Mouse (Mus musculus) myocyte (in vitro differentiated cells): ENCODE data around the gene Kitl. TPM values are rescaled to one million over a fixed set of nuclear protein-coding genes. Genes with fewer than 3 reads are reported as not detected.

Source experiments
- H3K27me3 ChIP-seq: one replicate; pipeline ENCODE4 v1.6.1; 2011; ENCODE audit not compliant: control insufficient read depth, insufficient read depth, insufficient read length
- H3K36me3 ChIP-seq: one replicate; pipeline ENCODE4 v1.6.1; 2011; ENCODE audit not compliant: control insufficient read depth, insufficient read depth
- H3K4me2 ChIP-seq: one replicate; pipeline ENCODE4 v1.6.1; 2011; ENCODE audit warnings: low read depth, control low read depth
- H3K4me3 ChIP-seq: one replicate; pipeline ENCODE4 v1.5.1; 2011; ENCODE audit warnings: mild to moderate bottlenecking, control low read depth, moderate library complexity
- H3K79me2 ChIP-seq: one replicate; pipeline ENCODE4 v1.6.1; 2011; ENCODE audit not compliant: control insufficient read depth, insufficient read depth
- H3ac ChIP-seq: one replicate; pipeline ENCODE4 v1.6.1; 2011; ENCODE audit not compliant: control insufficient read depth, insufficient read length
- CEBPB ChIP-seq: IDR thresholded peaks from 2 replicates; pipeline ENCODE4 v1.6.1; 2011; ENCODE audit warnings: mild to moderate bottlenecking, moderate library complexity; ENCODE audit not compliant: poor library complexity, insufficient read depth, severe bottlenecking
- E2F4 ChIP-seq: IDR thresholded peaks from one replicate; pipeline ENCODE4 v1.6.1; 2011; ENCODE audit warnings: mild to moderate bottlenecking, control low read depth, moderate library complexity; ENCODE audit not compliant: insufficient read depth
- MAX ChIP-seq: IDR thresholded peaks from one replicate; pipeline ENCODE4 v1.6.1; 2011; ENCODE audit warnings: low read depth, mild to moderate bottlenecking, control low read depth
- MYOD1 ChIP-seq, 3 experiments: IDR thresholded peaks; one replicate each; pipeline ENCODE4 v1.6.1; 2011; ENCODE audit warnings: control low read depth in 2 of 3, low read depth in 2 of 3, mild to moderate bottlenecking in 2 of 3, moderate library complexity in 1 of 3; ENCODE audit not compliant: insufficient read length in 2 of 3, control insufficient read depth in 1 of 3
- MYOG ChIP-seq, 3 experiments: IDR thresholded peaks; one replicate each; pipeline ENCODE4 v1.6.1; 2011; ENCODE audit warnings: control low read depth in 2 of 3, low read depth in 2 of 3, mild to moderate bottlenecking in 2 of 3; ENCODE audit not compliant: insufficient read length in 2 of 3, control insufficient read depth in 1 of 3, insufficient read depth in 1 of 3
- POLR2A ChIP-seq: IDR thresholded peaks from one replicate; pipeline ENCODE4 v1.6.1; 2011; ENCODE audit warnings: low read depth, mild to moderate bottlenecking, control low read depth, moderate library complexity; ENCODE audit not compliant: insufficient read length
- POLR2AphosphoS2 ChIP-seq: IDR thresholded peaks from one replicate; pipeline ENCODE4 v1.6.1; 2011; ENCODE audit warnings: low read depth, control low read depth; ENCODE audit not compliant: insufficient read length
- REST ChIP-seq: IDR thresholded peaks from one replicate; pipeline ENCODE4 v1.6.1; 2011; ENCODE audit warnings: mild to moderate bottlenecking, control low read depth, moderate library complexity; ENCODE audit not compliant: insufficient read depth, insufficient read length
- SRF ChIP-seq: IDR thresholded peaks from one replicate; pipeline ENCODE4 v1.6.1; 2011; ENCODE audit warnings: low read depth; ENCODE audit not compliant: control insufficient read depth, insufficient read length
- TCF12 ChIP-seq: IDR thresholded peaks from one replicate; pipeline ENCODE4 v1.6.1; 2011; ENCODE audit warnings: mild to moderate bottlenecking, control low read depth; ENCODE audit not compliant: poor library complexity, insufficient read depth, severe bottlenecking
- TCF3 ChIP-seq: IDR thresholded peaks from one replicate; pipeline ENCODE4 v1.6.1; 2011; ENCODE audit warnings: low read depth, control low read depth; ENCODE audit not compliant: insufficient read length
- USF1 ChIP-seq: IDR thresholded peaks from one replicate; pipeline ENCODE4 v1.6.1; 2011; ENCODE audit warnings: low read depth, mild to moderate bottlenecking, control low read depth, moderate library complexity
- polyA plus RNA-seq: library from polyadenylated mRNA; unstranded; fragments of >200 nt; fragmentation: generic; extraction: Trizol; gene quantifications from one replicate; pipeline ENCODE4 v1.2.1, GENCODE M21; 2012; ENCODE audit warnings: missing spikeins

Kitl gene
- polyA plus RNA-seq, 1 experiment, result 1.6 TPM

GRCm38 (mm10) chr10:100010291-100010690, 5.1 kb upstream of the Kitl start:
- no peaks in the 10 kb centered on the region for H3K27me3 ChIP-seq
- no peaks in the 10 kb centered on the region for H3K79me2 ChIP-seq
- H3ac ChIP-seq, result no peak overlapping the region
- H3K4me2 ChIP-seq, result no peak overlapping the region
- TF ChIP-seq REST, result no peak
- TF ChIP-seq MAX, result no peak
- TF ChIP-seq E2F4, result no peak
- TF ChIP-seq TCF3, result no peak
- TF ChIP-seq POLR2A, result no peak
- TF ChIP-seq SRF, result no peak
- no peak for TF ChIP-seq TCF12
- TF ChIP-seq MYOD1 (IDR thresholded peaks at IDR 0.05; ENCODE audit: control insufficient read depth in 1 of 3, insufficient read length in 2 of 3, low read depth in 2 of 3), result no peak
- no peak for TF ChIP-seq POLR2AphosphoS2
- no peak for TF ChIP-seq USF1
- TF ChIP-seq CEBPB, result no peak
- no peak for TF ChIP-seq MYOG (IDR thresholded peaks at IDR 0.05; ENCODE audit: control insufficient read depth in 1 of 3, insufficient read depth in 1 of 3, insufficient read length in 2 of 3, low read depth in 2 of 3)
- H3K4me3 ChIP-seq, result no peak overlapping the region
- H3K36me3 ChIP-seq, result no peaks in the 10 kb centered on the region

- no peak overlapping the region for H3ac ChIP-seq
- H3K79me2 ChIP-seq, result no peaks in the 10 kb centered on the region
- no peak for TF ChIP-seq TCF12
- TF ChIP-seq E2F4, result no peak
- TF ChIP-seq USF1, result no peak
- TF ChIP-seq MYOG (IDR thresholded peaks at IDR 0.05; ENCODE audit: control insufficient read depth in 1 of 3, insufficient read depth in 1 of 3, insufficient read length in 2 of 3, low read depth in 2 of 3), result no peak
- TF ChIP-seq SRF, result no peak
- TF ChIP-seq POLR2A, result no peak
- no peak for TF ChIP-seq TCF3
- no peak for TF ChIP-seq REST
- no peak for TF ChIP-seq MAX
- no peak for TF ChIP-seq MYOD1 (IDR thresholded peaks at IDR 0.05; ENCODE audit: control insufficient read depth in 1 of 3, insufficient read length in 2 of 3, low read depth in 2 of 3)
- TF ChIP-seq CEBPB, result no peak
- no peak for TF ChIP-seq POLR2AphosphoS2
These were observed 1.3 kb upstream of the Kitl start for GRCm38 (mm10) chr10:100014096-100014495.

DNA sequence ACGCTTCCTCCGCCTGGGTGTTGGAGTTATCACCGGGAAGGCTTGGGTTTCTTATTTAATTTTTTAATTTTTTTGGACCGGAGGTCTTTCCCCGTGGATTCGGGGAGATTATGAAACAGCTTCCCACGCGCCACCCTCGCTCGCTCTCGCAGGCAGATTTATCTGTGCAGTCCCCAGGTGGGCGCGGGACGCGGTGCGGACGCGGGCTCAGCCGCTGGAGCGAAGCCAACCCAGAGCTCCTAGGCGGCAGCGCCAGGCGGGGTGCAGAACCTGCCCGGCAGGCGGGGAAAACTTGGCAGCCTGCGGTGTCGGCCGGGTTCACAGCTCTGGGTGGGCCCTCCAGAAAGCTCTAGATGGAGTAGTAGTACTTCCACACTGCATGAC, 888 bp downstream of the Kitl start:
- Histone ChIP-seq H3K4me2 (peak overlapping the region; percentile 72), H3K4me3 (peak overlapping the region; percentile 60), H3K27me3 (no peaks in the 10 kb centered on the region), H3K36me3 (no peaks in the 10 kb centered on the region), H3K79me2 (no peaks in the 10 kb centered on the region), H3ac (peak overlapping the region; percentile 9)
- TF ChIP-seq MAX, result no peak
- no peak for TF ChIP-seq E2F4
- TF ChIP-seq MYOD1 (IDR thresholded peaks at IDR 0.05; ENCODE audit: control insufficient read depth in 1 of 3, insufficient read length in 2 of 3, low read depth in 2 of 3), result no peak
- TF ChIP-seq MYOG (IDR thresholded peaks at IDR 0.05; ENCODE audit: control insufficient read depth in 1 of 3, insufficient read depth in 1 of 3, insufficient read length in 2 of 3, low read depth in 2 of 3), result no peak
- TF ChIP-seq CEBPB, result no peak
- no peak for TF ChIP-seq POLR2A
- no peak for TF ChIP-seq USF1
- no peak for TF ChIP-seq POLR2AphosphoS2
- TF ChIP-seq REST, result no peak
- TF ChIP-seq TCF3, result no peak
- TF ChIP-seq TCF12, result no peak
- no peak for TF ChIP-seq SRF

More at GRCm38 (mm10) chr10:100014096-100014495, 1.3 kb upstream of the Kitl start:
- Histone ChIP-seq H3K4me3 (no peak overlapping the region), H3K36me3 (no peaks in the 10 kb centered on the region), H3K27me3 (no peaks in the 10 kb centered on the region), H3K4me2 (no peak overlapping the region)

- Histone ChIP-seq H3K4me2 (peak overlapping the region; percentile 72), H3ac (no peak overlapping the region), H3K79me2 (no peaks in the 10 kb centered on the region), H3K36me3 (no peaks in the 10 kb centered on the region), H3K4me3 (peak overlapping the region; percentile 60), H3K27me3 (no peaks in the 10 kb centered on the region)
- TF ChIP-seq SRF (no peak), TCF3 (no peak), MYOD1 (IDR thresholded peaks at IDR 0.05; ENCODE audit: control insufficient read depth in 1 of 3, insufficient read length in 2 of 3, low read depth in 2 of 3) (no peak), POLR2A (no peak), E2F4 (no peak)
These were observed 1.7 kb downstream of the Kitl start for GRCm38 (mm10) chr10:100016941-100017770.

DNA sequence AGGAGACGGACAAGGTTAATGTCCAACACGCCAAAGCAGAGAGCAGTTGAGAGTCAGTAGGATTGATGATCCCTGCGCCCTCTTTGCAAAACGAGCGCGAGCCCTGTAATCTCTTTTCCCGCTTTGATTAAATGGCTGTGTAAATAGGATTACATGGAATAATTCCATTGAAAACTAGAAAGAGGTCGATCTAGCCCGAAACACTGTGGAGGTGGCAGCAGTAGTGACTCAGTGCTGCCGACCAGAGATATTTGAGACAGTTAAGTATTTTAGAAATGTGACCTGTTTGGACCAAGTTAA, 2.3 kb downstream of the Kitl start:
- no peak overlapping the region for H3ac ChIP-seq
- no peaks in the 10 kb centered on the region for H3K36me3 ChIP-seq
- no peak for TF ChIP-seq REST
- TF ChIP-seq MYOD1 (IDR thresholded peaks at IDR 0.05; ENCODE audit: control insufficient read depth in 1 of 3, insufficient read length in 2 of 3, low read depth in 2 of 3), result no peak
- no peak for TF ChIP-seq POLR2A
- TF ChIP-seq SRF, result no peak
- H3K4me2 ChIP-seq, result peak overlapping the region; percentile 21
- H3K27me3 ChIP-seq, result no peaks in the 10 kb centered on the region
- H3K79me2 ChIP-seq, result no peaks in the 10 kb centered on the region
- no peak overlapping the region for H3K4me3 ChIP-seq
